Mouse (Mus musculus) thymus, postnatal 14 days (tissue): Measurements from ENCODE around the gene Gmfg.
A peak's percentile ranks its signal among the peaks of the same experiment; 100 is the strongest.

Experiments used
- DNase-seq: peaks from one replicate; pipeline ENCODE4 v3.0.0; 2021

The Gmfg gene

GRCm38 (mm10) chr7:28438771-28439170 lies 1.5 kb downstream of the Gmfg start:
- DNase-seq = no peak

- peak; percentile 88 for DNase-seq
These were observed 3.5 kb downstream of the Gmfg start for GRCm38 (mm10) chr7:28440739-28441138.

DNA sequence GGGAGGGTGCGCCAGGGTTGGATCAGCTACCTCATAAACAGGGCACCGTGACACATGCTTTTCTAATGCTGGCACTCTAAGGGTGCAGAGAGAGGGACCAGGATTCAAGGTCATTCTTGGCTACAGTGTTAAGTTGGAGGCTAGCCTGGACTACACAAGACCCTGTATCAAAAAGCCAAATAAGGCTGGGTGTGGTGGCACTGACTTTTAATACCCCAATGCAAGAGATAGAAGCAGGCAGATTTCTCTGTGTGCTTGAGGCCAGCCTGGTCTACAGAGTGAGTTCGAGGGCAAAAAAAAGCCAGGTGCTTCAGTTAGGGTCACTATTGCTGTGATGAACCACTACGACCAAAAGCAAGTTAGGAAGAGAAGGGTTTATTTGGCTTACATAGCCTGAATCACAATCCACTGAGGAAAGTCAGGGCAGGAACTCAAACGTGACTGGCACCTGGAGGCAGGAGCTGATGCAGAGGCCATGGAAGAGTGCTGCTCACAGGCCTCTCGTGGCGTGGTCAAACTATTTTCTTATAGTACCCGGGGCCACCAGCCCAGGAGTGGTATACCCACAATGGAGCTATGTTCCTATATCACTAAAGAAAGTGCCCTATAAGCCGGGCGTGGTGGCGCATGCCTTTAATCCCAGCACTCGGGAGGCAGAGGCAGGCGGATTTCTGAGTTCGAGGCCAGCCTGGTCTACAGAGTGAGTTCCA lies 4.7 kb downstream of the Gmfg start:
- peak; percentile 35 for DNase-seq

GRCm38 (mm10) chr7:28442688-28443087 lies 5.4 kb downstream of the Gmfg start:
- DNase-seq = no peak

- no peak for DNase-seq
These were observed 7.2 kb downstream of the Gmfg start for GRCm38 (mm10) chr7:28444344-28444974.

GRCm38 (mm10) chr7:28446446-28446845 lies 9.2 kb downstream of the Gmfg start:
- DNase-seq = peak; percentile 87

GRCm38 (mm10) chr7:28447101-28447830 lies 10.0 kb downstream of the Gmfg start:
- no peak for DNase-seq

DNA sequence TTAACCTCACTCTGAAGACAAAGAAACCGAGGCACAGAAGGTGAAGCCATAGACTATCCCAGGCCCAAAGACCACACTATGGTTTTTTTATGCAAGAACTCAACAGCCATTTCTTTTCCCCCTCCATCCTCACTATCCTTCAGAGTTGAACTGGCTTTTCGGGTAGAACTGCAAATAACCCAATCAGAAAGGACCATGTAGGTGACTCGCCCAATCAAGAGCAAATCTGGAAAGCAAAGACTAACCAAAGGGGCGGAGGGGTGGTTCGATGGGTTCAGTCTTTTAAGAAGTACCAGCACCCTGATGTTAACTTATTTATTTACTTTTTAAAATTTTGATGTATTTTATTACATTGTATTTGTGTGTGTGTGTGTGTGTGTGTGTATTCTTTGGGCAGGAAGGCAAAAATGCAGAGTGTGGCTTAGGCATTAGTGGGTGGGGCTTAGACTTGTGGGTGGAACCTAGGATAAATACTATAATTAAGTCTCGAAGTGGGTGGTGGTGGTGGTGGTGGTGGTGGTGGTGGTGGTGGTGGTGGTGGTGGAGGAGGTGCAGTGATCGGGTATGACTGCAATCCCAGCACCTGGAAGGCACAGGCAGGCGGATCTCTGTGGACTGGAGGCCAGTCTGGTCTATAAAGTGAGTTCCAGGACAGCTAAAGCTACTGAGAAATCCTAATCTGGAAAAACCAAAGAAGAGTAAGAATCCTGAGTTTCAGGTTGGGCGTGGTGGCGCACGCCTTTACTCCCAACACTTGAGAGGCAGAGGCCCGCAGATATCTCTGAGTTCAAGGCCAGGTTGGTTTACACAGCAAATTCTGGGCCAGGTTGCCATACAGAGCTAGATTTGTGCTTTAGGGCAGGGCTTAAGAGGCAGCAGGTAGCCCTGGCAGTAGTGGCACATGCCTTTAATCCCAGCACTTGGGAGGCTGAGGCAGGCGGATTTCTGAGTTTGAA lies 10.9 kb downstream of the Gmfg start:
- DNase-seq = no peak

- DNase-seq = peak; percentile 49
These were observed 14.5 kb downstream of the Gmfg start, which contains the start of gene Lrfn1 for GRCm38 (mm10) chr7:28451531-28452360. Gene Lrfn1 (plus strand): TSS chr7:28451980.

DNA sequence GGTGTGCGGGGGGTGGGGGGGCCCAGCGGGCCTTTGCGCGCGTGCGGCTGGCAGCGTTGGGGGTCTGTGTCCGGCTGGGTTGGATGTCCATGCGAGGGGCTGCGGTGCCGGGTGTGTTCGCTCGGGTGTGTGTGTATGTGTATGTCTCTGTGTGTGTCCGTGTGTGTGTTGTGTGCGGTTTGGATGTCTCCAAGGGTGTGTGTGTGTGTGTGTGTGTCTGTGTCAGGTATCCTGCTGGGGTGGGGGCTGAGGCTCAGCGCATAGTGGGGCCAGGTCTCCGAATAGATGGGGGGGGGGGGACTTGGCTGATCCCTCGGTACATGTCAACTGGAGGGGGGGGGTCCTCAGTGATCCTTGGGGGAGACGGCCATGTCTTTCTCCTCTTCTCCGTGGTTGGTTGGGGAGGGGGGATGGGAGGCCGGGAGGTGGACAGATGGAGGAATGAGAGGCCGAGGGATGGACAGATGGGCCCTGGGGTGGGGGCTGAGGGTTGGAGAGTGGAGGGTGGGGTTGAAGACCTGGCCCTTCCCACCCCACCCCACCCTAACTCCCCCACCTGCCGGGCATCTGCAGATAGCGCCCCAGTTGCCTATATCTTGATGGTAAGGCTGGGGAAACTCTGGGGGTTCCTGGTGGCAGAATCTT lies 15.2 kb downstream of the Gmfg start:
- DNase-seq = no peak

DNA sequence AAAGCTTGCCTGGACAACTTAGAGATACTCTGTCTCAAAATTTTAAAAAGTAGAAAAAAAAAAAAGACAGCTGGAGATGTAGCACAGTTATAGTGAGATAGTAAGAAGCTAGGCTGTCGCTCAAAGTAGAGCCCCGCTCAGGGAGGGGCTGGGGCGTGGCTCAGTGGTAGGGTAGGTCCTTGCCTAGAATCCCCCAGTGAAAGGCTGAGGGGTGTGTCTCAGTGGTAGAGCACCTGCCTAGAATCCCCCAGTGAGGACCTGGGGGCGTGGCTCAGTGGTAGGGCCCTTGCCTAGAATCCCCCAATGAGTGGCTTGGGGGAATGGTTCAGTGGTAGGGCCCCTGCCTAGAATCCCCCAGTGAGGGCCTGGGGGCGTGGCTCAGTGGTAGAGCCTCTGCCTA lies 23.1 kb downstream of the Gmfg start:
- no peak for DNase-seq

GRCm38 (mm10) chr7:28462769-28463168 lies 25.5 kb downstream of the Gmfg start:
- no peak for DNase-seq

GRCm38 (mm10) chr7:28464416-28465212 lies 27.4 kb downstream of the Gmfg start:
- DNase-seq = no peak

DNA sequence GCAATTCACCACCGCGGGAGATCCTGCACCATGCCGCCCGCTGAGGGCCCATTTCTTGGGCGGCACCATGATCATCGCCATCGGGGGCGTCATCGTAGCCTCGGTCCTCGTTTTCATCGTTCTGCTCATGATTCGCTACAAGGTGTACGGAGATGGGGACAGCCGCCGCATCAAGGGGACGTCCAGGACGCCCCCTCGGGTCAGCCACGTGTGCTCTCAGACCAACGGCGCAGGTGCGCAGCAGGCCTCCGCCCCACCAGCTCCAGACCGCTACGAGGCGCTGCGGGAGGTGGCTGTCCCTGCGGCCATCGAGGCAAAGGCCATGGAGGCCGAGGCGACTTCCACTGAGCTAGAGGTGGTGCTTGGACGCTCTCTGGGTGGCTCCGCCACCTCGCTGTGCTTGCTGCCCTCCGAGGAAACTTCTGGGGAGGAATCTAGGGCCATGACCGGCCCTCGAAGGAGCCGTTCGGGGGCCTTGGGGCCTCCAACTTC lies 29.5 kb downstream of the Gmfg start:
- no peak for DNase-seq

DNA sequence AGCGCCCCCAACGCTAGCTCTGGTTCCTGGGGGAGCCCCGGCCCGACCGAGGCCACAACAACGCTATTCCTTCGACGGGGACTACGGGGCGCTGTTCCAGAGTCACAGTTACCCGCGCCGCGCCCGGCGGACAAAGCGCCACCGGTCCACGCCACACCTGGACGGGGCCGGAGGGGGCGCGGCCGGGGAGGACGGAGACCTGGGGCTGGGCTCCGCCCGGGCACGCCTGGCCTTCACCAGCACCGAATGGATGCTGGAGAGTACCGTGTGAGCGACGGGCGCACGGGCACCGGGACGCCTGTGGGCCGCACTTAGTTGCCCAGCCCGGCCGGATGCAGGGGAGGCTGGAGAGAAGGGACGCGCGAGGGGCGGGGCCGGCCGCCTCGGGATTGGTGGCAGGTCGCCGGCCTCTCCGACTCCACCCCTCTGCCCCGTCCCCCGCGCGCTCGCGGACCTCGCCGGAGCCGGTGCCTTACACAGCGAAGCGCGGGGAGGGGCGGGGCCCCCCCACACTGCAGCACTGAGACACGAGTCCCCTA lies 30.0 kb downstream of the Gmfg start:
- DNase-seq = no peak

DNA sequence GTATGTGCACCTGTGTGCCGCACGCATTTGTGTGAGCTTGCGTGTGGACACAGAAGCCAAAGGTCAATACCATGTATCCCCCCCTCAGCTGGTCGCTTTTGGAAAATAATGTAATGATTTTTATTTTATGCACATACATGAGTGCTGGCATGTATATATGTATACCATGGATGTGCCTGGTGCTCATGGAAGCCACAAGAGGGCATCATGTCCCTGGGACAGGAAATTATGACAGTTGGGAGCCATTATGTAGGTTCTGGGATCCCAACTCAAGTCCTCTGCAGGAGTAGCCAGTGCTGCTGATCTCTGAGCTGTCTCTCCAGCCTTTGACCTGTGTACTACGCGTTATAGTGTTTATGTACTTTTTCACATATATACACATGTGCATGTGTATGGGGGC lies 38.9 kb downstream of the Gmfg start:
- DNase-seq = no peak

GRCm38 (mm10) chr7:28477363-28477762 lies 40.1 kb downstream of the Gmfg start:
- no peak for DNase-seq

GRCm38 (mm10) chr7:28478854-28479253 lies 41.6 kb downstream of the Gmfg start:
- DNase-seq = no peak

GRCm38 (mm10) chr7:28482854-28483253 lies 45.6 kb downstream of the Gmfg start:
- DNase-seq = no peak

DNA sequence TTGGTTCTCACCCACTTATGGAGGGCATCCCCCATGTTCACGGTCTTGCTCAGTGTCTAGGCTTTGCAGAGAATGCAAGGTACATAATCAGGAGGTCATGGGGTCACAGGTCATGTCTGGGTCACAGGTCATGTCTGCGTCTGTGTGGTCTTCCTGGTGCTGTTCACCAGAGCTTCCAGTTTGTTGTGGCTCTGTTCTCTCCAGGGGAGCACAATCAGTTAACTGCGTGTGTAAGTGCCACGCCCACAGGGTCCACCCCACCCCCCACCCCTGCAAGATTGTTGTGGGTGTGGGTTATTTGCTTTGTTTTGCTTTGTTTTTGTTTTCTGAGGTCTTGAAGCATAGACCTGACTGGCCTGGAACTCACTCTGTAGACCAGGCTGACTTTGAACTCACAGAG lies 46.9 kb downstream of the Gmfg start:
- no peak for DNase-seq
